Mouse (Mus musculus) mature B cell (primary cell): Measurements from ENCODE around the gene D230025D16Rik.
"Not testable (repeated sequence)": the region's sequence is repeated elsewhere in the genome, so short reads cannot be mapped to it uniquely, and the experiment has no call there.

Experiments
- in situ Hi-C: fragments of 300-500 bp; cut with MboI; formaldehyde crosslinking; loops from 2 replicates; pipeline ENCODE4 v1.14.3; 2019

The D230025D16Rik gene

GRCm38 (mm10) chr8:105224413-105225271, at the start of gene D230025D16Rik:
Gene D230025D16Rik (plus strand): TSS chr8:105225145.
- in situ Hi-C loops: no loop called here

- in situ Hi-C loops: not testable (repeated sequence)
Measured at GRCm38 (mm10) chr8:105175287-105175686, 49.7 kb upstream of the D230025D16Rik start.

GRCm38 (mm10) chr8:105178211-105178800, 46.6 kb upstream of the D230025D16Rik start:
- in situ Hi-C loops: no loop called here

GRCm38 (mm10) chr8:105182201-105182600, 42.7 kb upstream of the D230025D16Rik start:
- in situ Hi-C loops: no loop called here

- in situ Hi-C loops: no loop called here
Measured at GRCm38 (mm10) chr8:105186467-105187005, 38.4 kb upstream of the D230025D16Rik start.

- in situ Hi-C loops: no loop called here
Measured at GRCm38 (mm10) chr8:105192182-105192581, 32.8 kb upstream of the D230025D16Rik start.

GRCm38 (mm10) chr8:105205748-105206147, 19.2 kb upstream of the D230025D16Rik start:
- in situ Hi-C loops: no loop called here

- in situ Hi-C loops: no loop called here
Measured at GRCm38 (mm10) chr8:105206766-105207275, 18.1 kb upstream of the D230025D16Rik start.

- in situ Hi-C loops: no loop called here
Measured at GRCm38 (mm10) chr8:105207675-105208273, 17.2 kb upstream of the D230025D16Rik start.

GRCm38 (mm10) chr8:105209153-105210110, 15.5 kb upstream of the D230025D16Rik start:
- in situ Hi-C loops: no loop called here

- in situ Hi-C loops: no loop called here
Measured at GRCm38 (mm10) chr8:105214104-105214503, 10.8 kb upstream of the D230025D16Rik start.

GRCm38 (mm10) chr8:105217926-105218522, 6.9 kb upstream of the D230025D16Rik start:
- in situ Hi-C loops: no loop called here

GRCm38 (mm10) chr8:105223850-105224249, 1.1 kb upstream of the D230025D16Rik start:
- in situ Hi-C loops: no loop called here

- in situ Hi-C loops: no loop called here
Measured at GRCm38 (mm10) chr8:105225272-105225593, 288 bp downstream of the D230025D16Rik start.

- in situ Hi-C loops: no loop called here
Measured at GRCm38 (mm10) chr8:105225917-105226316, 972 bp downstream of the D230025D16Rik start.

- in situ Hi-C loops: no loop called here
Measured at GRCm38 (mm10) chr8:105231503-105232320, 6.8 kb downstream of the D230025D16Rik start.

GRCm38 (mm10) chr8:105232321-105232693, 7.4 kb downstream of the D230025D16Rik start:
- in situ Hi-C loops: not testable (repeated sequence)

GRCm38 (mm10) chr8:105233126-105233935, 8.4 kb downstream of the D230025D16Rik start:
- in situ Hi-C loops: no loop called here

- in situ Hi-C loops: no loop called here
Measured at GRCm38 (mm10) chr8:105235206-105235605, 10.3 kb downstream of the D230025D16Rik start.
